Mouse (Mus musculus) cerebellum, adult 2 months (tissue): ENCODE measurements at regions not wholly inside any gene's neighbourhood (a gene's known extent, or its start where the extent isn't known, plus 50 kb on each side); places are given as distances from the start of the nearest gene placed in this dataset.

Source experiments
- CTCF ChIP-seq: fragments of 200-500 bp; IDR thresholded peaks from 2 replicates; pipeline ENCODE4 v1.5.1; 2011; ENCODE audit warnings: low read depth, mild to moderate bottlenecking, control low read depth, low read length, moderate library complexity, borderline replicate concordance; ENCODE audit not compliant: insufficient read depth
- POLR2A ChIP-seq: fragments of 200-500 bp; IDR thresholded peaks from 2 replicates; pipeline ENCODE4 v1.6.1; 2011; ENCODE audit warnings: low read length, control low read depth, borderline replicate concordance; ENCODE audit not compliant: insufficient read depth

DNA sequence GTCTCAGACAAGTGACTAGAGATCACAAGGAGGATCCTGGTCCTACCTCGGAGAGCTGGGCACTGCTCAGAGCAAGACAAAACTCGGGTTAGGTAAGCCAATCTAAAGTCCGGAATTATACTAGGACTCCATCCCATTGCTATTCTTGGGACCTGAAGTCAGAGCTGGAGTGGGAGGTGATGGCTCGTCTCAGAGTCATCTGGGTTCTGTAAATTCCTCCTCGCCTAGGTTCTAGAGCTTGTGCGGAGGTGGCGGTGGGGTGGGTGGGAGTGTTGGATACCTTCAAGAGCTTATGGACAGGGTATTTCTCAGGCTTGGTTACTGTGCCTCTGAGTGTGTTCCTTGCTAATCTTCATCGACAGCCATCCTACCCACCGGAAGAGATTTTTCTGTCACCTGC lies 78.6 kb upstream of the Nap1l1 start:
- TF ChIP-seq CTCF (no peak), POLR2A (no peak)
